Mouse (Mus musculus) bone marrow macrophage, adult 2 months (primary cell): ENCODE measurements at regions not wholly inside any gene's neighbourhood (a gene's known extent, or its start where the extent isn't known, plus 50 kb on each side); places are given as distances from the start of the nearest gene placed in this dataset.

Source experiments
- CTCF ChIP-seq: IDR thresholded peaks from 2 replicates; pipeline ENCODE4 v1.5.1; 2012; ENCODE audit warnings: low read depth, mild to moderate bottlenecking, low read length, moderate library complexity
- POLR2A ChIP-seq: IDR thresholded peaks from 2 replicates; pipeline ENCODE4 v1.6.1; 2012; ENCODE audit warnings: mild to moderate bottlenecking, low read depth, low read length, borderline replicate concordance

DNA sequence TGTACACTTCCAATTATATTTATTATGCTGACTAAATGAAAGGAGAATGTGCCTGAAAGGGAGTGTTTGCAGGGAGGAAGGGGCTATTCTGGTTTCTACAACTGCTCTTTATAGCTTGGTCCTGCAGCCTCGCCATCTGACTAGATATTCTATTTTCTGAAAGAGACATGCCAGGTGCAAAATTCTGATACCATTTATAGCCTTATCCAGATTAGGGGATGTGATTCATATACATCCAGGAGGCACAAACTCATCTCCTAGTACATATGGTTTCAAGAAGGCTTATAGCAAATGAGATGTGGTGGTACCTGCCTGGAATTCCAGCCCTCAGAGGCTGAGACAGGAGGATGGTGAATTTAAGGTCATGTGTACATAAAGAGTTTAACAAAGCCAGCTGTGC, 352.6 kb upstream of the Castor2 start:
- TF ChIP-seq CTCF, result no peak
- no peak for TF ChIP-seq POLR2A
